Mouse (Mus musculus) erythroblast, embryonic 14.5 days (primary cell): ENCODE data around the gene Sidt1.

Source experiments
- GATA1 ChIP-seq: IDR thresholded peaks from 2 replicates; pipeline ENCODE4 v1.6.1; 2012; ENCODE audit warnings: low read length, inconsistent platforms, mixed read lengths
- TAL1 ChIP-seq: IDR thresholded peaks from 3 replicates; pipeline ENCODE4 v1.6.1; 2012; ENCODE audit warnings: low read length, inconsistent platforms, mixed read lengths

DNA sequence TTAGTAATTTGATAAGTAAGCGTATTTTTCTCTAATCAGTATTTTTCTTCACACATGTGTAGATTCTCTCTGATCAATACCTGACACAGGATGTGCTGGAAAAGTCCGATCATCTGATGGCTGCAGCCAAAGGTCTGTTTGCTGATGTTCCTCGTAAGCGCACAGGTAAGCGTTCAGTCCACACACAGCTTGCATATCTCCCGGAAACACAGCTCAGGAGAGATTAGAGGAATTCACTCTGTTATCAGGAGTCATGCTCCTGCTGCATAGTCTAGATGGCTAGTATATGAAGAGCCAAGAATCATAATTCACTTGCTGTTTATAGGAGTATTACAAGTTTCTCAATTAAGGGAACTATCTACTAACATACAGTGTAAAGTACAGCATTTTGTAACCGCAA, 32.5 kb upstream of the Sidt1 start:
- TF ChIP-seq GATA1 (no peak), TAL1 (no peak)
